Mouse (Mus musculus): ENCODE measurements around the gene Tnk2.

DNA sequence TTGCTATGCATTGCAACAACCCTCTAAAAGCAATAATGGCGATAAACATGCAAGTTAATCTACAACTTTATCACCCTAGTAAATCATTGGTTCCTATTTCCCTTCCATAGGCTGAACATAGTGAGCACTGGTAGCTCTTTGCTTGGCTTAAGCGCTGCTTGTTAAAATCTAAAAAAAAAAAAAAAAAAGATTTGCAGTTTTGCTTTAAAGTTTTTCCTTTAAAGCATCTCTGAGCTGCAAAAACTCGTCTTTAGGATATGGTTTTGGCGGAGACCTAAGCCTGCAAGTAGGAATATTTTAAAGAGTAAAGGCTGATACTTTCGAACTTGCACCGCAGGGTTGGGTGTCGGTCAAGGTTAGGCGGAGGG, 35.3 kb upstream of the Tnk2 start:
- TF ChIP-seq CTCF (IDR thresholded peaks at IDR 0.05; ENCODE audit: control insufficient read depth, insufficient read depth, low read length): no peak
- TF ChIP-seq POLR2A (IDR thresholded peaks at IDR 0.05; ENCODE audit: borderline replicate concordance, control insufficient read depth, low read depth, low read length): no peak

Measured in bone marrow, adult 2 months (tissue).